Mouse (Mus musculus) heart, embryonic 15.5 days (tissue): ENCODE measurements around the gene Aipl1. TPM values are rescaled to one million over a fixed set of nuclear protein-coding genes. Genes with fewer than 3 reads are reported as not detected.

Experiments
- ATAC-seq: fragments of 200-750 bp; cut with Nextera tagmentation; replicated peaks from 2 replicates; pipeline ENCODE4 v1.8.0; 2017; ENCODE audit warnings: low read depth, moderate TSS enrichment; ENCODE audit not compliant: insufficient number of reproducible peaks, insufficient read depth, low FRiP score
- H3K27ac ChIP-seq: fragments of 300-500 bp; sonication (generic); 2 replicates; pipeline ENCODE4 v1.5.1; 2015; ENCODE audit warnings: mild to moderate bottlenecking, inconsistent platforms
- H3K27me3 ChIP-seq: fragments of 300-500 bp; sonication (generic); 2 replicates; pipeline ENCODE4 v1.6.1; 2015; ENCODE audit warnings: inconsistent platforms
- H3K36me3 ChIP-seq: fragments of 300-500 bp; sonication (generic); 2 replicates; pipeline ENCODE4 v1.6.1; 2015; ENCODE audit warnings: mild to moderate bottlenecking, inconsistent platforms
- H3K4me1 ChIP-seq: fragments of 300-500 bp; sonication (generic); replicated peaks from 2 replicates; pipeline ENCODE4 v1.6.1; 2015; ENCODE audit warnings: inconsistent platforms
- H3K4me2 ChIP-seq: fragments of 300-500 bp; sonication (generic); 2 replicates; pipeline ENCODE4 v1.6.1; 2015; ENCODE audit warnings: inconsistent platforms, mild to moderate bottlenecking, moderate library complexity
- H3K4me3 ChIP-seq: fragments of 300-500 bp; sonication (generic); 2 replicates; pipeline ENCODE4 v1.5.1; 2015; ENCODE audit warnings: mild to moderate bottlenecking, inconsistent platforms
- H3K9ac ChIP-seq: fragments of 300-500 bp; sonication (generic); 2 replicates; pipeline ENCODE4 v1.6.1; 2015; ENCODE audit warnings: mild to moderate bottlenecking, inconsistent platforms
- H3K9me3 ChIP-seq: fragments of 300-500 bp; sonication (generic); replicated peaks from 2 replicates; pipeline ENCODE4 v1.6.1; 2016; ENCODE audit warnings: inconsistent platforms
- WGBS: fragments of 180-500 bp; shearing (Covaris S2); methylation state at CpG from one replicate; pipeline ENCODE4 v1.1.7; 2015; ENCODE audit warnings: mixed read lengths; 5-methylcytosine and 5-hydroxymethylcytosine counted together
- polyA plus RNA-seq: library from polyadenylated mRNA; unstranded; fragments of >200 nt; fragmentation: Nextera tagmentation; extraction: Ambion mirVana; gene quantifications from 2 replicates; pipeline ENCODE4 v1.2.1, GENCODE M21; 2015

The Aipl1 gene
- polyA plus RNA-seq, 1 experiment from 2014 or later, result 0.21 TPM

- Histone ChIP-seq H3K27ac (no peak overlapping the region), H3K27me3 (peaks cover 35% of the 10 kb centered on the region), H3K4me3 (peak overlapping the region; percentile 53), H3K9me3 (no peaks in the 10 kb centered on the region), H3K4me1 (peaks cover 17% of the 10 kb centered on the region), H3K4me2 (peak overlapping the region; percentile 90), H3K36me3 (0 out of 2 replicates have a peak, but pooled peaks cover 8% of the 10 kb centered on the region), H3K9ac (peak overlapping the region; percentile 56; the same call in 1 of the 2 replicates)
- no peak for ATAC-seq
- WGBS, result 19% methylated on average over 14 of the region's 14 CpGs
Measured at GRCm38 (mm10) chr11:72050168-72050894, 13.0 kb upstream of the Aipl1 start.

GRCm38 (mm10) chr11:72049171-72049759 is 12.0 kb upstream of the Aipl1 start:
- Histone ChIP-seq H3K36me3 (0 out of 2 replicates have a peak, but pooled peaks cover 8% of the 10 kb centered on the region), H3K9ac (no peak overlapping the region), H3K27me3 (peaks cover 35% of the 10 kb centered on the region), H3K4me3 (no peak overlapping the region), H3K4me1 (peaks cover 19% of the 10 kb centered on the region), H3K9me3 (no peaks in the 10 kb centered on the region), H3K4me2 (no peak overlapping the region), H3K27ac (no peak overlapping the region)
- no peak for ATAC-seq
- WGBS, result 77% methylated on average over 8 of the region's 8 CpGs

- Histone ChIP-seq H3K4me1 (peaks cover 24% of the 10 kb centered on the region), H3K9me3 (no peaks in the 10 kb centered on the region), H3K9ac (no peak overlapping the region), H3K36me3 (0 out of 2 replicates have a peak, but pooled peaks cover 8% of the 10 kb centered on the region), H3K27me3 (peaks cover 33% of the 10 kb centered on the region), H3K27ac (no peak overlapping the region), H3K4me2 (no peak overlapping the region), H3K4me3 (no peak overlapping the region)
- 67% methylated on average over 6 of the region's 6 CpGs for WGBS
- no peak for ATAC-seq
Measured at GRCm38 (mm10) chr11:72048730-72049129, 11.4 kb upstream of the Aipl1 start.

GRCm38 (mm10) chr11:72044231-72044630 is 6.9 kb upstream of the Aipl1 start:
- no peaks in the 10 kb centered on the region for H3K9me3 ChIP-seq
- no peak overlapping the region for H3K27ac ChIP-seq
- 0 out of 2 replicates have a peak, but pooled peaks cover 2% of the 10 kb centered on the region for H3K27me3 ChIP-seq
- WGBS, result 71% methylated on average over 3 of the region's 3 CpGs
- peak overlapping the region; percentile 65; the same call in 1 of the 2 replicates for H3K4me3 ChIP-seq
- 0 out of 2 replicates have a peak, but pooled peaks cover 8% of the 10 kb centered on the region for H3K36me3 ChIP-seq
- peaks cover 32% of the 10 kb centered on the region for H3K4me1 ChIP-seq
- H3K9ac ChIP-seq, result no peak overlapping the region
- peak overlapping the region; percentile 93 for H3K4me2 ChIP-seq
- ATAC-seq, result no peak

- H3K27ac ChIP-seq, result no peak overlapping the region
- no peaks in the 10 kb centered on the region for H3K9me3 ChIP-seq
- peaks cover 32% of the 10 kb centered on the region for H3K4me1 ChIP-seq
- WGBS, result 3% methylated on average over 14 of the region's 14 CpGs
- 0 out of 2 replicates have a peak, but pooled peaks cover 8% of the 10 kb centered on the region for H3K36me3 ChIP-seq
- H3K9ac ChIP-seq, result peak overlapping the region; percentile 63
- peaks cover 3% of the 10 kb centered on the region for H3K27me3 ChIP-seq
- peak overlapping the region; percentile 65 for H3K4me3 ChIP-seq
- H3K4me2 ChIP-seq, result peak overlapping the region; percentile 93
- 0 out of 2 replicates have a peak, but pooled peaks have one; percentile 1 for ATAC-seq
Measured at GRCm38 (mm10) chr11:72042631-72043030, 5.3 kb upstream of the Aipl1 start.

- peak within 1 kb of the TSS; percentile 63 for H3K9ac ChIP-seq
- H3K36me3 ChIP-seq, result 0 out of 2 replicates have a peak, but pooled peaks cover 8% of the 10 kb centered on the region
- ATAC-seq, result peak; percentile 85
- WGBS, result under 1% methylated on average over 52 of the region's 52 CpGs
- no peaks in the 10 kb centered on the region for H3K9me3 ChIP-seq
- peak within 1 kb of the TSS; percentile 43 for H3K27ac ChIP-seq
- H3K27me3 ChIP-seq, result peaks cover 8% of the 10 kb centered on the region
- peak within 1 kb of the TSS; percentile 65 for H3K4me3 ChIP-seq
- H3K4me2 ChIP-seq, result peak within 1 kb of the TSS; percentile 93
- peaks cover 32% of the 10 kb centered on the region for H3K4me1 ChIP-seq
Measured at GRCm38 (mm10) chr11:72041768-72042607, 4.7 kb upstream of the Aipl1 start, which contains the start of gene Pimreg. TSS of gene Pimreg (plus strand) at chr11:72042032.

GRCm38 (mm10) chr11:72041290-72041767 is 4.0 kb upstream of the Aipl1 start:
- Histone ChIP-seq H3K27me3 (peaks cover 8% of the 10 kb centered on the region), H3K9ac (peak overlapping the region; percentile 46), H3K4me3 (peak overlapping the region; percentile 65), H3K36me3 (0 out of 2 replicates have a peak, but pooled peaks cover 5% of the 10 kb centered on the region), H3K27ac (peak overlapping the region; percentile 43; the same call in 1 of the 2 replicates), H3K4me1 (peaks cover 32% of the 10 kb centered on the region), H3K4me2 (peak overlapping the region; percentile 93), H3K9me3 (no peaks in the 10 kb centered on the region)
- 15% methylated on average over 6 of the region's 6 CpGs for WGBS
- no peak for ATAC-seq

GRCm38 (mm10) chr11:72039599-72040386 is 2.5 kb upstream of the Aipl1 start:
- H3K4me1 ChIP-seq, result peaks cover 35% of the 10 kb centered on the region
- H3K27me3 ChIP-seq, result peaks cover 8% of the 10 kb centered on the region
- H3K4me3 ChIP-seq, result no peak overlapping the region
- no peak for ATAC-seq
- no peaks in the 10 kb centered on the region for H3K9me3 ChIP-seq
- no peaks in the 10 kb centered on the region for H3K36me3 ChIP-seq
- no peak overlapping the region for H3K27ac ChIP-seq
- 28% methylated on average over 16 of the region's 16 CpGs for WGBS
- peak overlapping the region; percentile 12; the same call in 1 of the 2 replicates for H3K4me2 ChIP-seq
- no peak overlapping the region for H3K9ac ChIP-seq

- ATAC-seq, result no peak
- Histone ChIP-seq H3K27me3 (peaks cover 8% of the 10 kb centered on the region), H3K27ac (no peak overlapping the region), H3K9me3 (no peaks in the 10 kb centered on the region), H3K4me1 (peaks cover 22% of the 10 kb centered on the region), H3K4me2 (no peak overlapping the region), H3K4me3 (no peak overlapping the region), H3K36me3 (no peaks in the 10 kb centered on the region), H3K9ac (no peak overlapping the region)
- 4% methylated on average over 4 of the region's 4 CpGs for WGBS
Measured at GRCm38 (mm10) chr11:72037996-72038395, 687 bp upstream of the Aipl1 start.

- Histone ChIP-seq H3K4me1 (0 out of 2 replicates have a peak, but pooled peaks cover 7% of the 10 kb centered on the region), H3K9me3 (no peaks in the 10 kb centered on the region), H3K4me3 (no peak overlapping the region), H3K36me3 (no peaks in the 10 kb centered on the region), H3K27ac (no peak overlapping the region), H3K27me3 (peaks cover 32% of the 10 kb centered on the region), H3K9ac (no peak overlapping the region), H3K4me2 (no peak overlapping the region)
- 85% methylated on average over 3 of the region's 3 CpGs for WGBS
- ATAC-seq, result no peak
Measured at GRCm38 (mm10) chr11:72032589-72032988, 4.7 kb downstream of the Aipl1 start.
